Mouse (Mus musculus) neural tube, embryonic 11.5 days (tissue): ENCODE data around the gene Zkscan5. TPM values are rescaled to one million over a fixed set of nuclear protein-coding genes. Genes with fewer than 3 reads are reported as not detected.

Source experiments
- ATAC-seq: fragments of 200-750 bp; cut with Nextera tagmentation; 2 replicates; pipeline ENCODE4 v1.8.0; 2017; ENCODE audit warnings: moderate number of reproducible peaks, mild to moderate bottlenecking, moderate TSS enrichment, moderate library complexity; ENCODE audit not compliant: insufficient read depth, low FRiP score, low TSS enrichment
- DNase-seq: peaks from one replicate; pipeline ENCODE4 v3.0.0-alpha.2; 2015; ENCODE audit warnings: low spot score
- H3K27ac ChIP-seq: fragments of 300-500 bp; sonication (generic); 2 replicates; pipeline ENCODE4 v1.5.1; 2014; ENCODE audit warnings: low read depth, mild to moderate bottlenecking, low read length
- H3K27me3 ChIP-seq: fragments of 300-500 bp; sonication (generic); 2 replicates; pipeline ENCODE4 v1.6.1; 2014; ENCODE audit warnings: mild to moderate bottlenecking, low read length, mixed read lengths; ENCODE audit not compliant: control insufficient read depth, insufficient read depth
- H3K36me3 ChIP-seq: fragments of 300-500 bp; sonication (generic); 2 replicates; pipeline ENCODE4 v1.6.1; 2014; ENCODE audit warnings: mild to moderate bottlenecking, low read length, moderate library complexity, mixed read lengths; ENCODE audit not compliant: control insufficient read depth, insufficient read depth
- H3K4me1 ChIP-seq: fragments of 300-500 bp; sonication (generic); 2 replicates; pipeline ENCODE4 v1.6.1; 2014; ENCODE audit warnings: low read length, mixed read lengths; ENCODE audit not compliant: control insufficient read depth, insufficient read depth
- H3K4me2 ChIP-seq: fragments of 300-500 bp; sonication (generic); 2 replicates; pipeline ENCODE4 v1.6.1; 2014; ENCODE audit warnings: low read depth, mild to moderate bottlenecking, moderate library complexity
- H3K4me3 ChIP-seq: fragments of 300-500 bp; sonication (generic); 2 replicates; pipeline ENCODE4 v1.5.1; 2014; ENCODE audit warnings: low read depth, low read length
- H3K9ac ChIP-seq: fragments of 300-500 bp; sonication (generic); 2 replicates; pipeline ENCODE4 v1.6.1; 2014; ENCODE audit warnings: mild to moderate bottlenecking, low read length
- H3K9me3 ChIP-seq: fragments of 300-500 bp; sonication (generic); 2 replicates; pipeline ENCODE4 v1.6.1; 2016; ENCODE audit warnings: low read length; ENCODE audit not compliant: control insufficient read depth
- WGBS: fragments of 180-500 bp; shearing (Covaris S2); extraction: QIAGEN DNeasy Blood & Tissue Kit; methylation state at CpG from one replicate; pipeline ENCODE4 v1.1.7; 2014; 5-methylcytosine and 5-hydroxymethylcytosine counted together
- polyA plus RNA-seq: library from polyadenylated mRNA; unstranded; fragments of >200 nt; fragmentation: Nextera tagmentation; extraction: Ambion mirVana; gene quantifications from 2 replicates; pipeline ENCODE4 v1.2.1, GENCODE M21; 2014

Zkscan5 gene
- polyA plus RNA-seq: 19.1 and 21.1 TPM in 2 replicates

GRCm38 (mm10) chr5:145203936-145204691 lies at the start of gene Zkscan5:
TSS of gene Zkscan5 (plus strand) at chr5:145204562.
- H3K4me1 ChIP-seq: peaks cover 15% of the 10 kb centered on the region
- H3K9ac ChIP-seq: peak within 1 kb of the TSS; percentile 62
- DNase-seq: peak; percentile 95
- H3K4me3 ChIP-seq: peak within 1 kb of the TSS; percentile 58
- no peaks in the 10 kb centered on the region for H3K36me3 ChIP-seq
- H3K9me3 ChIP-seq: no peaks in the 10 kb centered on the region
- WGBS: under 1% methylated on average over 22 of the region's 22 CpGs
- peak within 1 kb of the TSS; percentile 51 for H3K27ac ChIP-seq
- H3K27me3 ChIP-seq: no peaks in the 10 kb centered on the region
- peak within 1 kb of the TSS; percentile 54 for H3K4me2 ChIP-seq
- peak; percentile 93 for ATAC-seq

- Histone ChIP-seq H3K27me3 (no peaks in the 10 kb centered on the region), H3K27ac (no peak overlapping the region), H3K9me3 (no peaks in the 10 kb centered on the region), H3K36me3 (peaks cover 7% of the 10 kb centered on the region), H3K4me1 (peaks cover 5% of the 10 kb centered on the region; the same call in 1 of the 2 replicates), H3K4me3 (no peak overlapping the region), H3K4me2 (no peak overlapping the region), H3K9ac (no peak overlapping the region)
- ATAC-seq: no peak
- DNase-seq: no peak
- WGBS: 95% methylated on average over 14 of the region's 14 CpGs
Measured at GRCm38 (mm10) chr5:145161361-145161760, 43.0 kb upstream of the Zkscan5 start.

DNA sequence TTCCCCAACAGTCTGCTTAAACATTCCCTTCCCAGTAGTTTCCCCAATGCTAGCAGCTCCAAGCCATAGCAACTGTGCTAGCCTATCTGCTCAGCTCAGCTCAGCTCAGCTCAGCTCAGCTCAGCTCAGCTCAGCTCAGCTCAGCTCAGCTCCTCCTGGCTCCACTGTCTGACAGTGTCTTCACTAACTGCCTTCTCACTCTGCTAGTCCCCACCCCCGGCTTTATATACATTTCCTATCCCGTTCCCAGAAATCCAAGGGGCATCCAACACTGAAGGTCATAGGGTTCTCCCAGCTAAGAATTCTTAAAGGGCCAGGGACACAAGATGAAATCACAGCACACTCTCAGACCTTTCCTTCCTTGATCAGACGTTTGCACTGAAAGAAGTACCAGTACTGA lies 39.7 kb upstream of the Zkscan5 start:
- Histone ChIP-seq H3K4me3 (no peak overlapping the region), H3K27me3 (no peaks in the 10 kb centered on the region), H3K9me3 (no peaks in the 10 kb centered on the region), H3K9ac (no peak overlapping the region), H3K4me2 (no peak overlapping the region), H3K36me3 (no peaks in the 10 kb centered on the region; the same call in 1 of the 2 replicates), H3K4me1 (peaks cover 6% of the 10 kb centered on the region), H3K27ac (no peak overlapping the region)
- WGBS: 82% methylated on average over 3 of the region's 3 CpGs
- DNase-seq (no peak), ATAC-seq (no peak)

GRCm38 (mm10) chr5:145165184-145165583 lies 39.2 kb upstream of the Zkscan5 start:
- no peak for ATAC-seq
- H3K4me2 ChIP-seq: no peak overlapping the region
- 89% methylated on average over 15 of the region's 15 CpGs for WGBS

GRCm38 (mm10) chr5:145166536-145167305 lies 37.6 kb upstream of the Zkscan5 start, which contains the start of the genes Ptcd1 and Cpsf4:
TSS of gene Ptcd1 (minus strand) at chr5:145167108.
TSS of gene Cpsf4 (plus strand) at chr5:145167213.
- peaks cover 6% of the 10 kb centered on the region for H3K4me1 ChIP-seq
- no peaks in the 10 kb centered on the region; the same call in 1 of the 2 replicates for H3K36me3 ChIP-seq
- DNase-seq (peak; percentile 100), ATAC-seq (peak; percentile 92)
- peak within 1 kb of the TSS; percentile 59 for H3K4me2 ChIP-seq
- peak within 1 kb of the TSS; percentile 91 for H3K9ac ChIP-seq
- H3K27ac ChIP-seq: peak within 1 kb of the TSS; percentile 57
- no peaks in the 10 kb centered on the region for H3K27me3 ChIP-seq
- no peaks in the 10 kb centered on the region for H3K9me3 ChIP-seq
- WGBS: under 1% methylated on average over 51 of the region's 51 CpGs
- peak within 1 kb of the TSS; percentile 87 for H3K4me3 ChIP-seq

More at GRCm38 (mm10) chr5:145165184-145165583, 39.2 kb upstream of the Zkscan5 start:
- Histone ChIP-seq H3K36me3 (no peaks in the 10 kb centered on the region), H3K4me3 (no peak overlapping the region), H3K9me3 (no peaks in the 10 kb centered on the region), H3K4me1 (peaks cover 6% of the 10 kb centered on the region), H3K9ac (no peak overlapping the region), H3K27me3 (no peaks in the 10 kb centered on the region), H3K27ac (no peak overlapping the region)
- DNase-seq: no peak

DNA sequence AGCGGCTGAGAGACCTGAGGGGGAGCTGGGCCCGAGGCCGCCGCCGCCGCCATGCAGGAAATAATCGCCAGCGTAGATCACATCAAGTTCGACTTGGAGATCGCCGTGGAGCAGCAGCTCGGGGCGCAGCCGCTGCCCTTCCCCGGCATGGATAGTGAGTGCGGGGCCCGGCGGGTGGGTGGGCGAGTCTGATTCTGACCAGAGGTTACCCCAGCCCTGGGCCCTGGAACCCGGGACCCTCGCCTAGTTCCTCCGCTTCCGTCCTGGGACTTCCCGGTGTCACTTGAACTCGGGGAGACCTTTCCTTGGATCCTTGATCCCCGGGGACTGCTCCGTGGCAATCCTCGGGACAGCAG lies 37.1 kb upstream of the Zkscan5 start:
- H3K36me3 ChIP-seq: peaks cover 3% of the 10 kb centered on the region; the same call in 1 of the 2 replicates
- H3K27me3 ChIP-seq: no peaks in the 10 kb centered on the region
- DNase-seq (no peak), ATAC-seq (peak; percentile 48)
- peak overlapping the region; percentile 56 for H3K27ac ChIP-seq
- H3K9me3 ChIP-seq: no peaks in the 10 kb centered on the region
- WGBS: under 1% methylated on average over 28 of the region's 28 CpGs
- H3K4me1 ChIP-seq: peaks cover 6% of the 10 kb centered on the region
- peak overlapping the region; percentile 87 for H3K4me3 ChIP-seq
- peak overlapping the region; percentile 91 for H3K9ac ChIP-seq
- H3K4me2 ChIP-seq: peak overlapping the region; percentile 59

GRCm38 (mm10) chr5:145178461-145178980 lies 25.8 kb upstream of the Zkscan5 start:
- H3K4me2 ChIP-seq: no peak overlapping the region
- H3K36me3 ChIP-seq: peaks cover 36% of the 10 kb centered on the region
- ATAC-seq (no peak), DNase-seq (no peak)
- no peak overlapping the region for H3K9ac ChIP-seq
- H3K27me3 ChIP-seq: no peaks in the 10 kb centered on the region
- H3K4me3 ChIP-seq: no peak overlapping the region
- no peaks in the 10 kb centered on the region for H3K4me1 ChIP-seq
- 90% methylated on average over 18 of the region's 18 CpGs for WGBS
- no peak overlapping the region for H3K27ac ChIP-seq
- no peaks in the 10 kb centered on the region for H3K9me3 ChIP-seq

DNA sequence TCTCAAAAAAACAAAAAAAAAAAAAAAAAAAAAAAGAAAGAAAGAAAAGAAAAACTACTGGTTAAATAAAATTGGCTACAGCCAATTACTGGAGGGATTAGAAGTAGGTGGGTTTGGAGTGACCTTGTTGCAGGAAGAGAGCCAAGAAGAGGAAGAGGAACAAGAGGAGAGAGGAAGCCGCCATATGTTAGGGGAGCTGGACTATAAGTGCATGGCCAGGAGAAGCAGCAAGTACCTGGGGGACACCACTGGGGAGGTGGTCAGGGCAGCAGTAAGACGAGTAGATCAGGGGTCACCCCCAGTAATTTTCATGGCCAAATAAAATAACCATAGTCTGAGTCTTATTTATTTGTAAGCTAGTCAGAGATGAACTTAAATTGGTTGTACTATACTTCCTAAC lies 19.1 kb upstream of the Zkscan5 start:
- Histone ChIP-seq H3K4me3 (no peak overlapping the region), H3K4me2 (no peak overlapping the region), H3K27ac (no peak overlapping the region), H3K36me3 (peaks cover 22% of the 10 kb centered on the region), H3K9me3 (no peaks in the 10 kb centered on the region), H3K27me3 (no peaks in the 10 kb centered on the region), H3K9ac (no peak overlapping the region), H3K4me1 (peaks cover 2% of the 10 kb centered on the region)
- DNase-seq (no peak), ATAC-seq (no peak)
- 84% methylated on average over 2 of the region's 2 CpGs for WGBS
